Mouse (Mus musculus) 416B (cell line): ENCODE results near the gene Csad.
A peak's percentile ranks its signal among the peaks of the same experiment; 100 is the strongest.

Source experiments
- DNase-seq: peaks from one replicate; pipeline ENCODE4 v3.0.0; 2011; ENCODE audit warnings: low read depth

The Csad gene

GRCm38 (mm10) chr15:102235371-102236027, 31.0 kb upstream of the Csad start:
- no peak for DNase-seq

GRCm38 (mm10) chr15:102233896-102234295, 29.4 kb upstream of the Csad start:
- peak; percentile 73 for DNase-seq

GRCm38 (mm10) chr15:102232764-102233163, 28.2 kb upstream of the Csad start:
- DNase-seq: peak; percentile 82

- peak; percentile 71 for DNase-seq
These were observed 27.2 kb upstream of the Csad start, which contains the start of gene Itgb7 for GRCm38 (mm10) chr15:102231748-102232147. TSS of gene Itgb7 (minus strand) at chr15:102231944.

GRCm38 (mm10) chr15:102230408-102231321, 26.1 kb upstream of the Csad start:
- DNase-seq: peak; percentile 87

GRCm38 (mm10) chr15:102225619-102226018, 21.1 kb upstream of the Csad start:
- DNase-seq: peak; percentile 52

GRCm38 (mm10) chr15:102224992-102225617, 20.6 kb upstream of the Csad start:
- peak; percentile 97 for DNase-seq

GRCm38 (mm10) chr15:102224186-102224991, 19.9 kb upstream of the Csad start:
- peak; percentile 83 for DNase-seq

- DNase-seq: no peak
These were observed 17.9 kb upstream of the Csad start for GRCm38 (mm10) chr15:102222386-102222785.

GRCm38 (mm10) chr15:102217325-102217724, 12.8 kb upstream of the Csad start:
- DNase-seq: no peak

GRCm38 (mm10) chr15:102216459-102217228, 12.1 kb upstream of the Csad start:
- DNase-seq: no peak

- no peak for DNase-seq
These were observed 11.1 kb upstream of the Csad start for GRCm38 (mm10) chr15:102215624-102216023.

- no peak for DNase-seq
These were observed 9.6 kb upstream of the Csad start for GRCm38 (mm10) chr15:102214132-102214531.

GRCm38 (mm10) chr15:102211895-102212294, 7.4 kb upstream of the Csad start:
- no peak for DNase-seq

- DNase-seq: no peak
These were observed 6.3 kb upstream of the Csad start for GRCm38 (mm10) chr15:102210816-102211215.

- DNase-seq: no peak
These were observed 4.6 kb upstream of the Csad start for GRCm38 (mm10) chr15:102209114-102209513.

GRCm38 (mm10) chr15:102208092-102208561, 3.6 kb upstream of the Csad start:
- peak; percentile 65 for DNase-seq

GRCm38 (mm10) chr15:102207351-102207750, 2.8 kb upstream of the Csad start:
- DNase-seq: no peak

- DNase-seq: no peak
These were observed 1.3 kb upstream of the Csad start for GRCm38 (mm10) chr15:102205779-102206178.

- DNase-seq: peak; percentile 76
These were observed 616 bp downstream of the Csad start for GRCm38 (mm10) chr15:102203835-102204381.
